In genomic region chr4:137448197-137448596, GRCm38 (mm10) we compare ENCODE assay signal across 9 mouse cellular contexts. TPM values are rescaled to one million over a fixed set of nuclear protein-coding genes. Genes with fewer than 3 reads are reported as not detected.
A peak's percentile ranks its signal among the peaks of the same experiment; 100 is the strongest.
DNase-seq lines count a peak whose midpoint lies in the region; ATAC-seq and TF ChIP-seq lines count a peak whose summit lies in the region.
"Had no signal": no experiment of that assay in that cellular context is flagged by ENCODE, and none has a peak within 500 bp of the region (broad histone marks: within the 10 kb centered on the region; RNA-seq: fewer than 3 reads in every experiment).

No protein-coding gene starts in this region.

- H3K4me3 ChIP-seq in intestine, embryonic 14.5 days (ENCODE audit: low read depth, low read length), result no peak overlapping the region
- no peak overlapping the region for H3K4me3 ChIP-seq in intestine, postnatal 0 days (ENCODE audit: low read depth, low read length)
- no peak overlapping the region for H3K4me3 ChIP-seq in heart, embryonic 13.5 days
- H3K4me3 ChIP-seq in stomach, embryonic 14.5 days (ENCODE audit: low read depth, low read length), result no peak overlapping the region

- no peak; the same call in 1 of the 2 replicates for ATAC-seq in intestine, embryonic 14.5 days (replicated peaks; ENCODE audit: low FRiP score, low TSS enrichment, low read depth)
- ATAC-seq in intestine, postnatal 0 days, result no peak
- peak; percentile 33; the same call in 1 of the 2 replicates for ATAC-seq in heart, embryonic 13.5 days (ENCODE audit: extremely low read depth, insufficient number of reproducible peaks, low FRiP score, low TSS enrichment)
- ATAC-seq in stomach, embryonic 14.5 days (ENCODE audit: insufficient number of reproducible peaks, insufficient read depth, low FRiP score, low read depth), result no peak
- ATAC-seq in megakaryocyte, adult 5-6 weeks (ENCODE audit: poor library complexity, severe bottlenecking), result no peak

- TF ChIP-seq CTCF in intestine, postnatal 0 days (IDR thresholded peaks at IDR 0.05; ENCODE audit: low read depth), result no peak

- H3K27me3 ChIP-seq in intestine, embryonic 14.5 days (replicated peaks; ENCODE audit: control insufficient read depth, insufficient read depth, low read length), result no peaks in the 10 kb centered on the region
- no peaks in the 10 kb centered on the region for H3K27me3 ChIP-seq in intestine, postnatal 0 days (replicated peaks; ENCODE audit: control insufficient read depth, insufficient read depth, low read length)
- H3K27me3 ChIP-seq in heart, embryonic 13.5 days (replicated peaks), result no peaks in the 10 kb centered on the region
- no peaks in the 10 kb centered on the region for H3K27me3 ChIP-seq in stomach, embryonic 14.5 days (ENCODE audit: control insufficient read depth, insufficient read depth, low read length)

- no peak overlapping the region for H3K9ac ChIP-seq in intestine, embryonic 14.5 days (ENCODE audit: low read length)
- H3K9ac ChIP-seq in intestine, postnatal 0 days (ENCODE audit: low read depth, low read length), result no peak overlapping the region
- peak overlapping the region; percentile 24 for H3K9ac ChIP-seq in heart, embryonic 13.5 days
- no peak overlapping the region for H3K9ac ChIP-seq in stomach, embryonic 14.5 days (replicated peaks; ENCODE audit: low read depth, low read length)

- H3K9me3 ChIP-seq in intestine, embryonic 14.5 days (ENCODE audit: control insufficient read depth, low read length), result no peaks in the 10 kb centered on the region
- H3K9me3 ChIP-seq in intestine, postnatal 0 days (ENCODE audit: control insufficient read depth), result no peaks in the 10 kb centered on the region
- H3K9me3 ChIP-seq in heart, embryonic 13.5 days, result no peaks in the 10 kb centered on the region
- no peaks in the 10 kb centered on the region for H3K9me3 ChIP-seq in stomach, embryonic 14.5 days (ENCODE audit: control insufficient read depth, low read depth, low read length)

- H3K36me3 ChIP-seq in intestine, embryonic 14.5 days (ENCODE audit: control insufficient read depth, insufficient read depth, low read length), result no peaks in the 10 kb centered on the region
- no peaks in the 10 kb centered on the region for H3K36me3 ChIP-seq in intestine, postnatal 0 days (ENCODE audit: control insufficient read depth, insufficient read depth)
- no peaks in the 10 kb centered on the region for H3K36me3 ChIP-seq in heart, embryonic 13.5 days
- no peaks in the 10 kb centered on the region for H3K36me3 ChIP-seq in stomach, embryonic 14.5 days (ENCODE audit: control insufficient read depth, insufficient read depth, low read length)

- H3K27ac ChIP-seq in intestine, embryonic 14.5 days (ENCODE audit: low read depth), result no peak overlapping the region
- no peak overlapping the region for H3K27ac ChIP-seq in intestine, postnatal 0 days (ENCODE audit: low read depth, low read length)
- peak overlapping the region; percentile 59 for H3K27ac ChIP-seq in heart, embryonic 13.5 days (replicated peaks)
- H3K27ac ChIP-seq in stomach, embryonic 14.5 days (ENCODE audit: low read length), result 0 out of 2 replicates have a peak overlapping the region, but pooled peaks have one; percentile 44

- 51% methylated on average over 6 of the region's 6 CpGs for WGBS in intestine, embryonic 14.5 days
- WGBS in intestine, postnatal 0 days, result 41% methylated on average over 6 of the region's 6 CpGs
- 21% methylated on average over 6 of the region's 6 CpGs for WGBS in heart, embryonic 13.5 days
- 26% methylated on average over 6 of the region's 6 CpGs for whole genome bisulfite sequencing in stomach, embryonic 14.5 days

- peak; percentile 61 for DNase-seq in intestine, embryonic 14.5 days (ENCODE audit: low spot score)
- DNase-seq in urinary bladder, postnatal 25 days (ENCODE audit: low spot score), result peak; percentile 35
- no peak for DNase-seq in urinary bladder, postnatal 10 days (ENCODE audit: low spot score)
- no peak for DNase-seq in spleen, adult 12 weeks (ENCODE audit: low spot score)

- H3K4me1 ChIP-seq in intestine, embryonic 14.5 days (replicated peaks; ENCODE audit: control insufficient read depth, insufficient read depth, low read length), result 0 out of 2 replicates have a peak, but pooled peaks cover 5% of the 10 kb centered on the region
- no peaks in the 10 kb centered on the region for H3K4me1 ChIP-seq in intestine, postnatal 0 days (replicated peaks; ENCODE audit: control insufficient read depth, insufficient read depth, low read length)
- H3K4me1 ChIP-seq in heart, embryonic 13.5 days, result peaks cover 29% of the 10 kb centered on the region
- H3K4me1 ChIP-seq in stomach, embryonic 14.5 days (ENCODE audit: control insufficient read depth, insufficient read depth, low read length), result peaks cover 16% of the 10 kb centered on the region

- no peak overlapping the region for H3K4me2 ChIP-seq in intestine, embryonic 14.5 days (ENCODE audit: low read length)
- H3K4me2 ChIP-seq in intestine, postnatal 0 days (replicated peaks; ENCODE audit: low read depth), result no peak overlapping the region
- no peak overlapping the region; the same call in 1 of the 2 replicates for H3K4me2 ChIP-seq in heart, embryonic 13.5 days
- H3K4me2 ChIP-seq in stomach, embryonic 14.5 days (replicated peaks; ENCODE audit: low read depth, low read length), result no peak overlapping the region

RNA-seq across cellular contexts. Expression of gene 1700013G24Rik, which starts 4.9 kb away (rescaled TPM):
- not detected in 2 replicates for polyA plus RNA-seq in intestine, embryonic 14.5 days (2014; fragmentation: Nextera tagmentation; extraction: Ambion mirVana)
- polyA plus RNA-seq in intestine, postnatal 0 days (2015; fragmentation: Nextera tagmentation; extraction: Ambion mirVana), result not detected in 2 replicates
- not detected in 2 replicates for polyA plus RNA-seq in heart, embryonic 13.5 days (2015; fragmentation: Nextera tagmentation; extraction: Ambion mirVana)
- polyA plus RNA-seq in stomach, embryonic 14.5 days (2014; fragmentation: Nextera tagmentation; extraction: Ambion mirVana), result not detected in 2 replicates
- not detected in 2 replicates for total RNA-seq in megakaryocyte, adult 5-6 weeks (2015)
- total RNA-seq in megakaryocyte, adult 5-6 weeks (2017), result not detected in 2 replicates
- total RNA-seq: neutrophil, adult 5-6 weeks had no signal

RNA-seq across cellular contexts. Expression of gene Cela3b, which starts 17.9 kb away (rescaled TPM):
- polyA plus RNA-seq in intestine, embryonic 14.5 days (2014; fragmentation: Nextera tagmentation; extraction: Ambion mirVana), result 3.8 TPM in 1 of 2 replicates, not detected in the other
- polyA plus RNA-seq in intestine, postnatal 0 days (2015; fragmentation: Nextera tagmentation; extraction: Ambion mirVana), result 9.1 and 13.6 TPM in 2 replicates
- 0.22 TPM in 1 of 2 replicates, not detected in the other for polyA plus RNA-seq in heart, embryonic 13.5 days (2015; fragmentation: Nextera tagmentation; extraction: Ambion mirVana)
- 1.0 TPM in 1 of 2 replicates, not detected in the other for polyA plus RNA-seq in stomach, embryonic 14.5 days (2014; fragmentation: Nextera tagmentation; extraction: Ambion mirVana)
- 0.30 TPM in 1 of 2 replicates, not detected in the other for total RNA-seq in megakaryocyte, adult 5-6 weeks (2015)
- total RNA-seq in megakaryocyte, adult 5-6 weeks (2017), result 1.7 TPM in 1 of 2 replicates, not detected in the other
- total RNA-seq: neutrophil, adult 5-6 weeks had no signal

RNA-seq across cellular contexts. Expression of gene Hspg2, which starts 20.4 kb away (rescaled TPM):
- 44.4 and 49.8 TPM in 2 replicates for polyA plus RNA-seq in intestine, embryonic 14.5 days (2014; fragmentation: Nextera tagmentation; extraction: Ambion mirVana)
- 16.3 and 16.4 TPM in 2 replicates for polyA plus RNA-seq in intestine, postnatal 0 days (2015; fragmentation: Nextera tagmentation; extraction: Ambion mirVana)
- 48.9 and 50.0 TPM in 2 replicates for polyA plus RNA-seq in heart, embryonic 13.5 days (2015; fragmentation: Nextera tagmentation; extraction: Ambion mirVana)
- polyA plus RNA-seq in stomach, embryonic 14.5 days (2014; fragmentation: Nextera tagmentation; extraction: Ambion mirVana), result 42.6 and 44.1 TPM in 2 replicates
- total RNA-seq in megakaryocyte, adult 5-6 weeks (2015), result under 0.01 TPM in 1 of 2 replicates, not detected in the other
- total RNA-seq in megakaryocyte, adult 5-6 weeks (2017), result 0.04 TPM in 2 replicates

RNA-seq across cellular contexts. Expression of gene Cela3a, which starts 38.6 kb away (rescaled TPM):
- not detected in 2 replicates for polyA plus RNA-seq in intestine, embryonic 14.5 days (2014; fragmentation: Nextera tagmentation; extraction: Ambion mirVana)
- polyA plus RNA-seq in intestine, postnatal 0 days (2015; fragmentation: Nextera tagmentation; extraction: Ambion mirVana), result not detected in 2 replicates
- polyA plus RNA-seq in heart, embryonic 13.5 days (2015; fragmentation: Nextera tagmentation; extraction: Ambion mirVana), result not detected in 2 replicates
- polyA plus RNA-seq in stomach, embryonic 14.5 days (2014; fragmentation: Nextera tagmentation; extraction: Ambion mirVana), result not detected in 2 replicates
- total RNA-seq in megakaryocyte, adult 5-6 weeks (2015), result not detected in 2 replicates
- total RNA-seq in megakaryocyte, adult 5-6 weeks (2017), result not detected in 2 replicates
- total RNA-seq: neutrophil, adult 5-6 weeks had no signal

Comparison
In these comparisons a context has a peak if more than half of its experiments do, and no peak if none do; other contexts are left out.
1. DNase-seq: peak in intestine, embryonic 14.5 days (single experiment) and urinary bladder, postnatal 25 days (single experiment); none in urinary bladder, postnatal 10 days (single experiment) and spleen, adult 12 weeks (single experiment).
2. H3K27ac ChIP-seq: peak in heart, embryonic 13.5 days (single experiment) and stomach, embryonic 14.5 days (single experiment); none in intestine, embryonic 14.5 days (single experiment) and intestine, postnatal 0 days (single experiment).